Mouse (Mus musculus): Measurements from ENCODE around the gene Slc22a8. TPM values are rescaled to one million over a fixed set of nuclear protein-coding genes. Genes with fewer than 3 reads are reported as not detected.

The Slc22a8 gene
- not detected in 2 replicates for polyA plus RNA-seq (2012; ENCODE audit: insufficient read depth, insufficient read length, low replicate concordance, missing spikeins)

DNA sequence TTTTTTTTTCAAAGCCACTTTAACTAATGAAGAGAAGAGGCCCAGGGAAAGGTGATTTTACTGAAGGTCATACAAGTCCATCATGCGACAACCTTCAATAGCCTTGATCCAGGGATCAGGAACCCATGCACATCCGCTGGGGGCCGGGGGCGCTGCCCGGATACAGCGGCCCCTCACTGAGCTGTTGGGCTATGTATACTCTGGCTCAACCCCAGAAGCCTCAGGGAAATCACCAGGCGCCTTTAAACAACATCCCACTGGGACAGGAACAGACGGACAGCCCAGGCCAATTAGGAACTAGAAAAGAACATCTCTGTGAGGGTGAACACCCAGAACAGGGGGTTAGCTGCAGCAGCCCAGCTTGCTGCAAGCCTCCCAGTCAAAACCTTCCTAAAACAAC, at the start of gene Slc22a8:
TSS of gene Slc22a8 (plus strand) at position 301 of the 400 bp plus-strand sequence.
- WGBS, result 65% methylated on average over 8 of the region's 8 CpGs
- peaks cover 16% of the 10 kb centered on the region for H3K4me1 ChIP-seq (ENCODE audit: control insufficient read depth, insufficient read depth, low read length)
- no peak within 1 kb of the TSS; the same call in 1 of the 2 replicates for H3K4me3 ChIP-seq (ENCODE audit: insufficient read depth, low read depth, low read length)
- no peak within 1 kb of the TSS for H3K27ac ChIP-seq (ENCODE audit: insufficient read depth, low read depth, low read length)
- TF ChIP-seq POLR2A (IDR thresholded peaks at IDR 0.05; ENCODE audit: insufficient read depth, low read depth, low read length) (0 out of 2 replicates have a peak, but pooled peaks have one; percentile 27), CTCF (IDR thresholded peaks at IDR 0.05; ENCODE audit: insufficient read depth, low read depth, low read length) (no peak)

DNA sequence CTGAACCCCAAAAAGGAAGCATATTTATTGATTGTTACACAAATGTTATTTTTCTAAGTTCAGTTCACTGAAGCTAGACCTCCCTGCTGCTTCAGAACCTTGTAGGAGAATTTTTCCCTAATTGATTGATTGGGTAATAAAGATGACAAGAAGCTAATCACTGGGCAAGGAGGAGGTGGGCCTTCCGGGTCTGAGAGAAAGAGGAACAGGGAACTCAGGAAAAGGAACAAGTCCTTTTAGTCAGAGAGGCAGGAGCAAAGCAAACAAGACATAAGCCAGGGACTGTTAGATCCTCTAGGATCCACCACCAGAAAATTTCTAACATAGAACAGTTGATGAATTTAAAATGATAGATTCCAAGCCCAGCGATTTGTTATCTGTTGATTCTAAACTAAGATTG, 32.2 kb upstream of the Slc22a8 start:
- no peak overlapping the region for H3K4me3 ChIP-seq (ENCODE audit: insufficient read depth, low read depth, low read length)
- TF ChIP-seq POLR2A (IDR thresholded peaks at IDR 0.05; ENCODE audit: insufficient read depth, low read depth, low read length), result no peak
- no peak for TF ChIP-seq CTCF (IDR thresholded peaks at IDR 0.05; ENCODE audit: insufficient read depth, low read depth, low read length)
- no peaks in the 10 kb centered on the region for H3K4me1 ChIP-seq (ENCODE audit: control insufficient read depth, insufficient read depth, low read length)
- no peak overlapping the region for H3K27ac ChIP-seq (ENCODE audit: insufficient read depth, low read depth, low read length)
- 89% methylated on average over 2 of the region's 2 CpGs for WGBS

DNA sequence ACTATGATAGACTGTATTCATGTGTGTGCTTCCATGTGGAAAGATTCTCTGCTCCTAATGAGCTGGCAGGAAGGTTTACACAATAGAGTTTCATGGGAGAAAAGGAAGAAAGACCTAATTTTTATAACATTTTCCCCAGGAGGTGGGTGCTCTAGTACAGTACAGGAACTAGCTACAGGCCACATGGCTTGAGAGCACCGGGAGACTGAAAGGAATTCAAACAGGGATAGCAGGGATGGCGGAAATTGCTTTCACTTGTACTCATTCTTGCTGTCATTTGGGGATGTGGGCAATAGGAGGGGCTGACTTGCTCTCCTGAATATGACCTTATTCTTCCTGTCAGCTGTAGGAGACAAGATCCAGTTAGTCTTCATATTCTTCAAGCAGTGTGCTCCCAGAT, 27.0 kb upstream of the Slc22a8 start:
- Histone ChIP-seq H3K4me1 (ENCODE audit: control insufficient read depth, insufficient read depth, low read length) (no peaks in the 10 kb centered on the region), H3K4me3 (ENCODE audit: insufficient read depth, low read depth, low read length) (no peak overlapping the region), H3K27ac (ENCODE audit: insufficient read depth, low read depth, low read length) (no peak overlapping the region)
- WGBS, result 55% methylated on average over 2 of the region's 2 CpGs
- TF ChIP-seq CTCF (IDR thresholded peaks at IDR 0.05; ENCODE audit: insufficient read depth, low read depth, low read length) (no peak), POLR2A (IDR thresholded peaks at IDR 0.05; ENCODE audit: insufficient read depth, low read depth, low read length) (no peak)

DNA sequence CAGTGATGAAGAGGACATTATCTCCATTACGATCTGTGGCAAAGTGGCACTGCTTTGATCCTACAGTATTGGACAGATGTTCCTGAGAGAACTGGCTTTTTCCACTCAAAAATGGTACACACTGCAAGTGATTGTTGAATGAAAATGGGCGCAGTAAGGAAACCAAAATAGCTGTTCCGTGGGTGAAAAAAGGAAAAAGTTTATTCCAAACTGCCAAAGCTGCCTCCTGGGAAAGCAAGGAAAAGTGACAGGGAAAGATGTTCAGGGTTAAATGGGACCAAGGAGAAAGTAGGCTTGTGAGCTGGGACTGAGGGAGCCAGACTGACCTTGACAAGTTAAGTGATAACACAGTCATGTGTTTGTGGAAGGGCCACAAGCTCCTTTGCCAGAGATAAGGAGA, 26.6 kb upstream of the Slc22a8 start:
- H3K27ac ChIP-seq (ENCODE audit: insufficient read depth, low read depth, low read length), result no peak overlapping the region
- WGBS, result 62% methylated on average over 3 of the region's 3 CpGs
- H3K4me1 ChIP-seq (ENCODE audit: control insufficient read depth, insufficient read depth, low read length), result peaks cover under 1% of the 10 kb centered on the region; the same call in 1 of the 2 replicates
- TF ChIP-seq CTCF (IDR thresholded peaks at IDR 0.05; ENCODE audit: insufficient read depth, low read depth, low read length) (no peak), POLR2A (IDR thresholded peaks at IDR 0.05; ENCODE audit: insufficient read depth, low read depth, low read length) (no peak)
- H3K4me3 ChIP-seq (ENCODE audit: insufficient read depth, low read depth, low read length), result no peak overlapping the region

DNA sequence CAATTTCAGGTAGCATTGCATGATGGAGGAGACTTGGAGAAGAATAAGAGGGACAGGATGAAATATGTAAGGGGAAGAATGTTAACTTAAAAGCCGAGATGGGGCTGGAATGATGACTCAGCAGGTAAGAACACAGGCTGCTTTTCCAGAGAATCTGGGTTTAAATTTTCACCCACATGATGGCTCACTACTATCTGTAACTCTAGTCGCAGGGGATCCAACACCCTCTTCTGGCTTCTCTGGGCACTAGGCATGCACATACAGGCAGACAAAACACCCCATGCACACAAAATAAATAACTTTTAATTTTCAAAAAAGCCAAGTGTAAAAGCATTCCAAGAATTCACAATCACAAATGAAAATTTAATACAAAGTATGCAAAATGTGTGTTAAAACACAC, 25.8 kb upstream of the Slc22a8 start:
- H3K4me3 ChIP-seq (ENCODE audit: insufficient read depth, low read depth, low read length), result no peak overlapping the region
- WGBS, result 48% methylated on average over 2 of the region's 2 CpGs
- H3K4me1 ChIP-seq (ENCODE audit: control insufficient read depth, insufficient read depth, low read length), result peaks cover 4% of the 10 kb centered on the region; the same call in 1 of the 2 replicates
- TF ChIP-seq POLR2A (IDR thresholded peaks at IDR 0.05; ENCODE audit: insufficient read depth, low read depth, low read length), result no peak
- no peak for TF ChIP-seq CTCF (IDR thresholded peaks at IDR 0.05; ENCODE audit: insufficient read depth, low read depth, low read length)
- H3K27ac ChIP-seq (ENCODE audit: insufficient read depth, low read depth, low read length), result no peak overlapping the region

DNA sequence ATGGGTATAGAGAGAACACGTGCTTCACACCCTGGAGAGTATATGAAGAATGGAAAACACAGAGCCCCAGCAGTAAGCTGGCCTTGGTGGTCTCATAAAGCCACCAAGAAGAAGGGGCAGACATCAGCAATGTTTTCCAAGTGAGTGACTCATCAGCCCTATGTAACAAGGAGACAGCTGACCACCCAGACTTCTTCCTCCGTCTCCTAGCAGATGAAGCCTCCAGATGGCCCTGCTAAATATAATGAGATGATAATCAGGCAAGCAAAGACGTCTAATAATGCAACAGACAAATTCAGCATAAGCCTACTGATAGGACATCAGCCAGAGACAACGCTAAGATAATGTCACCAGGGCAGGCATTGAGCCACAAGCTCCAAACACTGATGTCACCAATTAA, 25.1 kb upstream of the Slc22a8 start:
- TF ChIP-seq POLR2A (IDR thresholded peaks at IDR 0.05; ENCODE audit: insufficient read depth, low read depth, low read length) (no peak), CTCF (IDR thresholded peaks at IDR 0.05; ENCODE audit: insufficient read depth, low read depth, low read length) (no peak)
- peaks cover 4% of the 10 kb centered on the region; the same call in 1 of the 2 replicates for H3K4me1 ChIP-seq (ENCODE audit: control insufficient read depth, insufficient read depth, low read length)
- no peak overlapping the region for H3K27ac ChIP-seq (ENCODE audit: insufficient read depth, low read depth, low read length)
- WGBS, result 39% methylated on average over 4 of the region's 4 CpGs
- H3K4me3 ChIP-seq (ENCODE audit: insufficient read depth, low read depth, low read length), result no peak overlapping the region

DNA sequence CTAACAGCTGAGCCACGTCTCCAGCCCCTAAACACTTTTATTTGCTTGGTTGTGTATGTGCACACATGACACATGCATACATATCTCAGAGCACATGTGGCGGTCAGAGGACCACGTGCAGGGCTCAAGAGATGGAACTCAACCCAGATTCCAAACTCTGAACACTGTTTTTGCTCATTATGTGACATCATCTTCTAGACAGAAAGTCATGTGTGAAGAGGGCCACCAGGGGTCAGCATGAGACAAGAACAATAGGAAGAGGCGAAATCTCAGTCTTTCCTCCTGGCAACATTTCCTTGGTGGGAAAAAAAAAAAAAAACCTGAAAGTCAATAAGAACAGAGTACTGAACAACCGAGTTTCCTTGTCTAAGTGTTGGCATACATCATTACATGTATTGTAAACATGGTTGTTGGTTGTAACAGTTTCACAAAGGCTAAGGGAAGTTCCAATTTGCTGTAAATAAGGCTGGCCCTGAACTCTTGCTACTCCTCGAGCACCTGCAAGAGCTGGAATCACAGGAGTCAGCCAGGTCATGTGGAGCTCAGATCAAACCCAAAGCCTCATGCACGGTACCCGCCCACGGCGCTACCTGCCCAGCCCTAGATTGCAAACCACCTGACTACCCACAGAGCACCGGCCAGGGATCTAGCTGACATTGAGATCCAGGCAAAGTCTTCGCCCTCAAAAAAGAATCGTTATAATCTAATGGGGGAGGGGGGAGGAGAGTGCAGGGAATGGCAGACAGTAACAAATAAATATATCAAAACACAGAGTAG, 23.8 kb upstream of the Slc22a8 start:
- TF ChIP-seq POLR2A (IDR thresholded peaks at IDR 0.05; ENCODE audit: insufficient read depth, low read depth, low read length) (no peak), CTCF (IDR thresholded peaks at IDR 0.05; ENCODE audit: insufficient read depth, low read depth, low read length) (no peak)
- Histone ChIP-seq H3K4me1 (ENCODE audit: control insufficient read depth, insufficient read depth, low read length) (peaks cover 4% of the 10 kb centered on the region; the same call in 1 of the 2 replicates), H3K4me3 (ENCODE audit: insufficient read depth, low read depth, low read length) (no peak overlapping the region), H3K27ac (ENCODE audit: insufficient read depth, low read depth, low read length) (no peak overlapping the region)
- WGBS, result 51% methylated on average over 13 of the region's 13 CpGs

DNA sequence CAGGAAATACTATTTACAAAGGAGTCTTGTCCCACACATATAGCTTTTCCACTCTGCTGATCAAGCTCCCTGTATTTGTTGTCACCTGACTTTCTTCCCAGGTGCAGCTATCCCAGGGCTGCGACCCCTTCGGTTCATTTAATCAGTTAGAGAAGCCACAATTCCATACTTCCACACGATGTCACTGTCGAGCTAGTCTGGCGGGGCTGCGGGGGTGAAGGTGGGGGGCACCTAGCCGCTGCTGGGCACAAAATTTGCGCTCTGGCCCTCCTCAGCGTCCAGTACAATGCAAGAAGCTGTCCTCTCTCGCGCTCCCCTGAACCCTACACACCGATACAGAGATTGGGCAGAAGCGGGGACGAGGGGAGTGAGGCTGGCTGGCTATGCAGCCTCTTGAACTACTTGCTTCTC, 21.6 kb upstream of the Slc22a8 start:
- Histone ChIP-seq H3K27ac (ENCODE audit: insufficient read depth, low read depth, low read length) (no peak overlapping the region), H3K4me1 (ENCODE audit: control insufficient read depth, insufficient read depth, low read length) (peaks cover 4% of the 10 kb centered on the region; the same call in 1 of the 2 replicates), H3K4me3 (ENCODE audit: insufficient read depth, low read depth, low read length) (peak overlapping the region; percentile 24)
- TF ChIP-seq POLR2A (IDR thresholded peaks at IDR 0.05; ENCODE audit: insufficient read depth, low read depth, low read length) (no peak), CTCF (IDR thresholded peaks at IDR 0.05; ENCODE audit: insufficient read depth, low read depth, low read length) (peak; percentile 67)
- 2% methylated on average over 14 of the region's 14 CpGs for WGBS

DNA sequence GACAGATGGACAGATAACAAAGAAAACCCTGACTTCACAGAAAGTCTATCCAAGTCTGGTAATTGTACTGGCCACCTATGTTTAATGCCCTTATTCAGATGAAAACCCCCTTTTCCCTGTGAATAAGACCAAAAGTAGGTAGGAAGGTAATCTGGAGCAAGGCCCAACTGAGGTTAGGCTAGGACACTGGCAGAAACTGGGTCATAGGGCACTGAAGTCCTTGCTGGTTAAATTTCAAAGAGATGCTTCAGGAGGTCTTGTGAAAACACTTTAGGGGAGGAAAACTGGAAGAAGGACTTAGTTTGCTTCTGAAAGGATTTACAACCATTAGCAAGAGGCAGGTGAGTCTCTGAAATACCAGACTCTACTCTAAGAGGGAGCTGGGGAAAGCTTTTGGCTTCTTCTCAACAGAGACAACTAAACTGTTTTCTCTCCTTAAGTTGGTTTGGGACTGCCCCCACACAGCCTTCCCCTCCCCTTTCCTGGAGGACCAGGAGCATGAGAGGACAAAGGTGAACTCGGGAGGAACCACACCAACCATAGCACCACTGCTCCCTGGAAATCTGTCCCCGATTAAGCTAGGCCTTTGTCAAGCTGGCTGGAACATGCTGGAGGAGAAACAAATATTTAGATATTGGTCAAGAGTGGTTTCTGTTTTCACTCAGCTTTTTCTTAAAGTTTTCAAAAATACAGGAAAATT, 20.6 kb upstream of the Slc22a8 start:
- no peak overlapping the region for H3K4me3 ChIP-seq (ENCODE audit: insufficient read depth, low read depth, low read length)
- TF ChIP-seq CTCF (IDR thresholded peaks at IDR 0.05; ENCODE audit: insufficient read depth, low read depth, low read length) (no peak), POLR2A (IDR thresholded peaks at IDR 0.05; ENCODE audit: insufficient read depth, low read depth, low read length) (no peak)
- H3K27ac ChIP-seq (ENCODE audit: insufficient read depth, low read depth, low read length), result no peak overlapping the region
- H3K4me1 ChIP-seq (ENCODE audit: control insufficient read depth, insufficient read depth, low read length), result peaks cover 4% of the 10 kb centered on the region; the same call in 1 of the 2 replicates
- WGBS, result 86% methylated on average over 2 of the region's 2 CpGs
